Mouse (Mus musculus) bone marrow, adult 2 months (tissue): ENCODE results near the gene Pde4dip.

Source experiments
- CTCF ChIP-seq: fragments of 200-500 bp; IDR thresholded peaks from 2 replicates; pipeline ENCODE4 v1.5.1; 2011; ENCODE audit warnings: low read length, control low read depth; ENCODE audit not compliant: control insufficient read depth, insufficient read depth
- POLR2A ChIP-seq: fragments of 200-500 bp; IDR thresholded peaks from 2 replicates; pipeline ENCODE4 v1.6.1; 2011; ENCODE audit warnings: low read depth, mild to moderate bottlenecking, control low read depth, low read length, borderline replicate concordance; ENCODE audit not compliant: control insufficient read depth

DNA sequence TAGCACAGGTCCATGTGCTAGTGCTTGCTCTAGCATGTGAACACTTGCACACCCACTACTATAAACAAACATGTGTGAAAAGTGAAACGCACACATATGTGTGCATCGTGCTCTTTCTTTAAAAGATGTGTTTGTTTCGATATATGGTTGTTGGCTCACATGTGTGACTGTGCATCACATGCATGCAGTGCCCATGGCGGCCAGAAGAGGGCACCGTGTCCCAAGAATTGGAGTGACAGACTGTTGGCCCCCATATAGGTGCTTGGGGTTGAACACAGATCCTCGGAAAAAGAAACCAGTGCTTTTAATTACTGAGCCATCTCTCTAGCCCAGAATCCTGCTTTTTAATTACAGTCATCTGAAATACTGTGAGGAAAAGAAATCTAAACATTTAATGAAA lies 6.2 kb upstream of the Pde4dip start:
- TF ChIP-seq CTCF (peak; percentile 85), POLR2A (no peak)
